Mouse (Mus musculus) heart, postnatal 10 days (tissue): ENCODE results near the gene Mcm10. TPM values are rescaled to one million over a fixed set of nuclear protein-coding genes. Genes with fewer than 3 reads are reported as not detected.

ENCODE experiments used
- DNase-seq, 2 experiments: peaks; one replicate each; pipeline ENCODE4 v3.0.0; 2021
- intact Hi-C: fragments of 180-260 bp; cut with DNase I; formaldehyde crosslinking; loops from one replicate; pipeline ENCODE4 v1.15.1; 2025
- total RNA-seq, 2 experiments: library from RNA; stranded (reverse); gene quantifications; 2 replicates each; pipeline ENCODE4 v1.2.3; 2021

The Mcm10 gene
- total RNA-seq: 1 to 10 TPM; 3.5 to 3.9 TPM

- peak; percentile 96 to 97 for DNase-seq
- intact Hi-C loops: loop anchor here (5.0 kb wide), 1 partner anchor 95 kb away; the partner anchor contains the start of gene Phyh
These were observed at the start of gene Mcm10 for GRCm38 (mm10) chr2:5012491-5013324. Gene Mcm10 (minus strand): TSS chr2:5012791.

DNA sequence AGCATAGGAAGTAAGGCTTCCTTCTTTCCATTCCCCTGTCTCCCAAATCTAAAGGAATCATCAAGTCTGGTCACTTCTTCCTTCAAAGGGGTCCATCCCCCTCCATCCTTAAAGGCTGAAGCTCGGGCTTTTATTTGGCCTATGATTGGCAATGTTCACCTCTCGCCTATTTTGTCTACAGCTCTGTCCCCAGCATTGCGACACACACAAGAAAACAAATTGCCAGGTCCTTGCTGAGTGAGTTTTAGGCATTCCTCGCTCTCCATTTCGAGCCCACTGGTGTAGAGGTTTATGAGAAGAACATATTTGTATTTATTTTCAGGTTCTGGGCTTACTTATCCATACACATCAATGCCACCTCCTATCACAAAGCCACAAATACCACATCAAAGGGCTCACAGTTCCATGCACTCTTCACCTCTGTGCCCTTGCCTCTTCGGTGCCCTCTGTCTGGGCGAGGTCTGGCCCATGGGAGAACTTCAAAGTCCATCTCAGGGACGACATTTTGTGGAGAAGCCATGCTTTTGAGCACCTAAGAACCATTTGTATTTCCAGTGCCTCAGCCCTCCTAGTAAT lies 48.6 kb upstream of the Mcm10 start:
- no peak for DNase-seq
- intact Hi-C loops: no loop called here

DNA sequence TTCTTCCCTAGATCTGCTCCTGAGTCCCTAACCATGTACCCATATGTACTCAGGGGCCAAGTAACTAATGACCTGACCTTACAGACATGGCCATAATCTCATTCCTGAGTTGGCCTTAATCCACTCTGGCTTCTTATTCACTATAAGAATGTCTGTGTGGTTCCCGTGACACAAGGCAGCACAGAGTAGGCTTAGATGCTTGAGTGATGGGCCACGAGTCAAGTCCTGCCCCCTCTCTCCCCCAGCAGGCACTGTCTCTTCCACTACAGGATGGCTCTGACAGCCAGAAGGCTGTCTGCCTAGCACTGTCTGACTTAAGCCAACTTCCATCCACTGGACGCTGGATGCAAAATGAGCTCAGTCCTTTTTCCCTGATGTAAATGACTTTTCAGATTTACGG lies 47.4 kb upstream of the Mcm10 start:
- intact Hi-C loops: no loop called here
- no peak for DNase-seq

GRCm38 (mm10) chr2:5058436-5058835 lies 45.8 kb upstream of the Mcm10 start:
- no peak for DNase-seq
- intact Hi-C loops: no loop called here

DNA sequence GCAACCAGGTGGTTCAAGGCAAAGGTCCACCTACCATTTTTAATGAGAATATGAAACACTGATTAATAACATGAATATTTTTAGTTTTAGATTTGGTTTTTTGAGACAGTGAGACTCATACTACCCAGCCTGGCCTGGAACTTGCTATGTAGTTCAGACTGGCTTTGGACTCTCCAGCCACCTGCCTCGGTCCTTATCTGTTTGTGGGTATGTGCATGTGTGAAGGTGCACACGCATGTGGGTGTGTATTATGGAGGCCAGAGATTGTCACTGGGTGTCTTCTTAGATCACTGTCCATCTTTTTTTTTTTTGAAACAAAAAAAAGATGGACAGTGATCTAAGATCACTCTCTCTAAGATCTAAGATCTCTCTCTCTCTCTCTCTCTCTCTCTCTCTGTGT lies 38.0 kb upstream of the Mcm10 start:
- DNase-seq: no peak
- intact Hi-C loops: no loop called here

DNA sequence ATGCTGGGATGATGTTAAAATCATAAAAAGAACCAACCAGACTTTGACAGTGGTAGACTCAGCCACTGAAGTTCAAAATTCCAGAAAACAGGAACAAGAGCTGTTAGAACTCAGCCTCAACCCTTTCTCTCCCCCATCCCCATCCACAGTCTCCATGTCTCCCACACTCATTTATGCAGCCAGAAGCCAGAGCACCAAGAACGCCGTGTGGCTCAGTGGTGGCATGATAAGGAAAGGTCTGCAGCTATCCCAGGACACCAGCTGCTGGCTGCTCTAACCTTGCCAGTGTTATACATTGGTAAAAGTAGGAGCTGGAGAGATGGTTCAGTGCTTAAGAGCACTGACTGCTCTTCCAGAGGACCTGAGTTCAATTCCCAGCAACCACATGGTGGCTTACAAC lies 34.4 kb upstream of the Mcm10 start:
- DNase-seq: no peak

DNA sequence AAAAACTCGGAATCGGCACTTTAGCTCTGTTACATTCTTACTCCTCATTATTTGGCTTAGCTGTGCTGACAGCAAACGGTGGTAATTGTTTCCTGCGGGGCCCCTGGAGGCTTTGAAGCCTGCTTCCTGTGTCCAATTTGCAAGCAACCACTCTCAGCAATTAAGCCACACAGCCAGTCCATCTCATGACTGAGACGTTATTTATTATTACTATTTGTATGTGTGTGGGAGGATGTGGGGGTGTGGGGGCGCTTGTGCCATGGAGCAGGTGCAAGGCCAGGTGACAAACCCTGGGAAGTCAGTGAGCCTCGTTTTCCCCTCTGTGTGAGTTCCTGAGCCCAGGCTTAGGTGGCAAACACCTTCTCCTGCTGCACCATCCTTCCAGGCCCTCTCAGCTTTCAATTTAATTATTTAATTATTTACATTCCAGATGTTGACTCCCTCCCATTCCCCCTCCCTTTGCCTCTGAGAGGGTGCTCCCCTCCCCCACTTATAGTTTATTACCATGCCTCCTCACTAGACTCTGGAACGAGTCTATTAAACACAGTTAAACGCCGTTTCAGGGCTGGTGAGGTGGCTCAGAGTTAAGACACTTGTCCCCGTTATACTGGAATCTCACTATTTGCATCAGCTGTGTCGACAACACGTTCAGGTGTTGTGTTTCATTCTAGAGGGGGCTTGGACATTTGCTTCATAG lies 32.8 kb upstream of the Mcm10 start:
- no peak for DNase-seq
- intact Hi-C loops: no loop called here

More for the DNA sequence above, 34.4 kb upstream of the Mcm10 start:
- intact Hi-C loops: no loop called here

GRCm38 (mm10) chr2:5044321-5044720 lies 31.7 kb upstream of the Mcm10 start:
- DNase-seq: no peak
- intact Hi-C loops: no loop called here

DNA sequence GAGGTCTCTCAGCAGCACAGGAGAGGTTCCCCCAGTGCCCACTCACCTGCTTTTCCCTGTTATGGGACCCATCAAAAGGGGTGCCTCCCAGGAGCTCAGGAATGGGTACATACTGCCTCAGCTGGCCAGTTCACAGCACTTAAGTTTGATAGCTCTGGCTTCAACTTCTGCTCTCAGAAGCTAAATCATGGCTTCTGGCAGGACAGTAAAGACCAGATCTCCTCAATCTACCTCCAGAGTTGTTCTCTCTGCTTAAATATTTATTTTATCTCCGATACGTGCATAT lies 30.8 kb upstream of the Mcm10 start:
- DNase-seq: no peak
- intact Hi-C loops: no loop called here

GRCm38 (mm10) chr2:5042616-5043475 lies 30.3 kb upstream of the Mcm10 start:
- DNase-seq: peak; percentile 31 to 32
- intact Hi-C loops: no loop called here

- no peak for DNase-seq
- intact Hi-C loops: no loop called here
These were observed 29.3 kb upstream of the Mcm10 start for GRCm38 (mm10) chr2:5041854-5042253.

- no peak for DNase-seq
- intact Hi-C loops: no loop called here
These were observed 27.9 kb upstream of the Mcm10 start for GRCm38 (mm10) chr2:5040281-5041161.

DNA sequence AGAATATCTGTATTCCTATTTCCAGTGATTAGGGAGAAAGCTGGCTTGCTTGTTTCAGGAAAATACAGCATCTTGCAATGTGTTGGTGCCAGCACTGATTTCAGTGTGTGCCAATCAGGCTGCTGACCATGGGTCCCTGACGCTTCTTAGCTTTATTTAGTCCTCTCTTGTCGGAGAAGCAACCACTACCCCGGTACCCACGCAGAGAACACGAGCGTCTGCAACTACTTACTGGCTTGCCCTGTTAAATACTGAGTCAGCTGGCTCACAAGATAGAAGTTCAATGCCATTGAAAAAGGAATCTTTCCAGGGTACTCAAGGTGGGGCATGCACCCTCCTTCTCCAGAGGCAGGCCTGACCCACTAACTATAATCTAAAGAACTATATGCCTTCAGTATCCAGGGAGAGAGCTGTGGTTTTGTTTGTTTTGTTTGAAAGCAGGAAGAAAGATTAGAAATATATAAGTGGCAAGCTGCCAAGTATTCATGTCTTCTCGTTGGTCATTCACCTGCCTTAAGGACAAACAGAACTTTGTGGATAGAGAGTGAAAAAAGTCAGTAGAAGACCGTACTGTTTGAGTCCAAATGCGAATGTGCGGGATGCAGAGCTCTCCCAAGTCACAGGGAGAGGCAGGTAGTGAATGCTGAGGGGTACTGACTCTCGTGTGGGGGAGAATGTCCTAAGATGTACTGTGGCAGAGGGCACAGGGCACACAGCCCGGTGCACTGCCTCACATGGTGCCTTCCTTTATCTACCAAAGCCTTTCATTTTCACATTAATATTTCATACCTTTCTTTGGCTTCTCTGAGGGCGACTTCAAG lies 27.0 kb upstream of the Mcm10 start:
- no peak for DNase-seq

DNA sequence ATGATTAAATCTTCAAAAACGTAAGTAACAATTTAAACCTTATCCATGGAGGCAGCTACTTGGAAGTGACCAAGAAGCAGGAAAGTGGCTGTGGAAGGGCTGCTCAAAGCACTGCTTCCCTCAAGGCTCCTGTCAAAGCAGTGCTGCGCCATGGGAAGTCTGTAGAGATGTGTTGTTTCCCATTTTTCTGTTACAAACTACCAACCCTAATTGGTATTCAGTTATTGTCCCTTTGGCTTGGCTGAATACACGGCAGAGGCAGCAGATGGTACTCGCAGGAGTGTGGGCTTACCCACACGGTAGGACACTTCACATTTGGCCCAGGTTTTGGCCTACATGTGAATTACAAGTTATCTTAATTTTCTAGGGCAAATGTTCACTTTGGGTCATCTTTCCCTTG lies 25.7 kb upstream of the Mcm10 start:
- intact Hi-C loops: no loop called here
- no peak for DNase-seq

More for the DNA sequence above, 27.0 kb upstream of the Mcm10 start:
- intact Hi-C loops: no loop called here

DNA sequence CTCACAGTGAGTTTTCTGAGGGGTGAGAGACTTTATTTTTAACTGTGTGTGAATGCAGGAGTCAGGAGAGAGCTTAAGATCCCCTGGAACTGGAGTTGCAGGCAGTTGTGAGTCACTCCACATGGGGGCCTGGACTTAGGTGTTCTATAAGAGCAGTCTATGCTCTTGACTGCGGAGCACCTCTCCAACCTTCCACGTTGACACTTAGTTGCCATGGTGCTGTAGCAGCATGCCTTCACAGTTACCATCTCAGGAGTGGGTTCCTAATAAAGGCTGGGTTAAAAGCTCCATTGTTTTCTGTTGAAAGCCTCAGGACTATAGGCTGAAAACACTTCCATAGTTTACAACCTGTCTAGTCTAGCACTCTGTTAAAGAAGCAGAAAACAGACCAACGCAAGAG lies 24.8 kb upstream of the Mcm10 start:
- DNase-seq: no peak
- intact Hi-C loops: no loop called here

GRCm38 (mm10) chr2:5036411-5037076 lies 24.0 kb upstream of the Mcm10 start:
- intact Hi-C loops: no loop called here
- no peak for DNase-seq

- intact Hi-C loops: no loop called here
- no peak for DNase-seq
These were observed 22.6 kb upstream of the Mcm10 start for GRCm38 (mm10) chr2:5035241-5035640.

DNA sequence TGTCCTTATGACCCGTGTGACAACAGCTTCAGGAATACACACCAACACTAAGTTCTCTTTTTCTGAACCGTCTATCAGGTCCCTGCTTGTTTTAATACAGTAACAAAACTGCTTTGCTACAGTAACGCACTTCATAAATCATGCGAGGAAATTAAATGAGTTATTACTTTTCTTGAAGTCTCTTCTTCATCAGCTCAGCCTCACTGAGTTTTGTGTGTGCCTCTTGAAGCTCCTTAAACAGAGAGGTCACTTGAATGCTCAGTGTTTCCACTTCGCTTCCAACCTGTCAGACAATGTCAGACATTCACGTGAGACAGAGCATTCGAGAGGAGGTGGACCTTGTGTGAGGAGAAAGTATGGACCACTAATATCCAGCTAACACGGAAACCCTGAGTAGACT lies 22.2 kb upstream of the Mcm10 start:
- intact Hi-C loops: no loop called here
- DNase-seq: no peak
